Mouse (Mus musculus) embryonic facial prominence, embryonic 10.5 days (tissue): ENCODE data around the gene Dmpk. TPM values are rescaled to one million over a fixed set of nuclear protein-coding genes. Genes with fewer than 3 reads are reported as not detected.

Experiments used
- DNase-seq: peaks from one replicate; pipeline ENCODE4 v3.0.0-alpha.2; 2017; ENCODE audit warnings: low spot score
- H3K27ac ChIP-seq: fragments of 300-500 bp; sonication (generic); replicated peaks from 2 replicates; pipeline ENCODE4 v1.5.1; 2016; ENCODE audit warnings: mild to moderate bottlenecking
- H3K27me3 ChIP-seq: fragments of 300-500 bp; sonication (generic); replicated peaks from 2 replicates; pipeline ENCODE4 v1.6.1; 2016; ENCODE audit warnings: low read depth, mild to moderate bottlenecking; ENCODE audit not compliant: poor library complexity, severe bottlenecking
- H3K36me3 ChIP-seq: fragments of 300-500 bp; sonication (generic); replicated peaks from 2 replicates; pipeline ENCODE4 v1.6.1; 2016; ENCODE audit warnings: mild to moderate bottlenecking, moderate library complexity
- H3K4me1 ChIP-seq: fragments of 300-500 bp; sonication (generic); 2 replicates; pipeline ENCODE4 v1.6.1; 2016
- H3K4me3 ChIP-seq: fragments of 300-500 bp; sonication (generic); 2 replicates; pipeline ENCODE4 v1.5.1; 2016; ENCODE audit warnings: mild to moderate bottlenecking, moderate library complexity
- H3K9me3 ChIP-seq: fragments of 300-500 bp; sonication (generic); 2 replicates; pipeline ENCODE4 v1.6.1; 2016; ENCODE audit warnings: mild to moderate bottlenecking
- WGBS: fragments of 180-500 bp; shearing (Covaris S2); methylation state at CpG from one replicate; pipeline ENCODE4 v1.1.7; 2016; 5-methylcytosine and 5-hydroxymethylcytosine counted together
- polyA plus RNA-seq: library from polyadenylated mRNA; unstranded; fragments of >200 nt; fragmentation: Nextera tagmentation; extraction: Ambion mirVana; gene quantifications from 2 replicates; pipeline ENCODE4 v1.2.1, GENCODE M21; 2016

Dmpk gene
- 7.0 and 9.1 TPM in 2 replicates for polyA plus RNA-seq

- Histone ChIP-seq H3K36me3 (peaks cover 89% of the 10 kb centered on the region), H3K9me3 (no peaks in the 10 kb centered on the region), H3K4me3 (peak within 1 kb of the TSS; percentile 36), H3K27me3 (peaks cover 12% of the 10 kb centered on the region), H3K4me1 (peaks cover 55% of the 10 kb centered on the region), H3K27ac (no peak within 1 kb of the TSS; the same call in 1 of the 2 replicates)
- DNase-seq, result no peak
- 57% methylated on average over 10 of the region's 10 CpGs for WGBS
Measured at GRCm38 (mm10) chr7:19083701-19084100, at the start of gene Dmpk. TSS of gene Dmpk (plus strand) at chr7:19083849.

GRCm38 (mm10) chr7:19044616-19045015 is 39.0 kb upstream of the Dmpk start:
- Histone ChIP-seq H3K4me3 (no peak overlapping the region), H3K27ac (no peak overlapping the region), H3K9me3 (no peaks in the 10 kb centered on the region), H3K27me3 (no peaks in the 10 kb centered on the region), H3K36me3 (peaks cover 99% of the 10 kb centered on the region), H3K4me1 (no peaks in the 10 kb centered on the region)
- WGBS, result 97% methylated on average over 6 of the region's 6 CpGs
- no peak for DNase-seq

- H3K4me1 ChIP-seq, result no peaks in the 10 kb centered on the region
- peaks cover 99% of the 10 kb centered on the region for H3K36me3 ChIP-seq
- H3K9me3 ChIP-seq, result no peaks in the 10 kb centered on the region
- H3K27ac ChIP-seq, result no peak overlapping the region
- no peak for DNase-seq
- WGBS, result 93% methylated on average over 11 of the region's 11 CpGs
- H3K27me3 ChIP-seq, result no peaks in the 10 kb centered on the region
- no peak overlapping the region for H3K4me3 ChIP-seq
Measured at GRCm38 (mm10) chr7:19046286-19047069, 37.2 kb upstream of the Dmpk start.

- H3K36me3 ChIP-seq, result peaks cover 99% of the 10 kb centered on the region
Measured at GRCm38 (mm10) chr7:19048006-19048527, 35.6 kb upstream of the Dmpk start.

GRCm38 (mm10) chr7:19049252-19049651 is 34.4 kb upstream of the Dmpk start:
- Histone ChIP-seq H3K36me3 (peaks cover 100% of the 10 kb centered on the region), H3K27ac (no peak overlapping the region), H3K9me3 (no peaks in the 10 kb centered on the region), H3K4me1 (peaks cover 7% of the 10 kb centered on the region), H3K27me3 (no peaks in the 10 kb centered on the region), H3K4me3 (no peak overlapping the region)
- DNase-seq, result no peak
- WGBS, result 90% methylated on average over 5 of the region's 5 CpGs

More at GRCm38 (mm10) chr7:19048006-19048527, 35.6 kb upstream of the Dmpk start:
- 88% methylated on average over 14 of the region's 14 CpGs for WGBS
- no peak for DNase-seq
- Histone ChIP-seq H3K9me3 (no peaks in the 10 kb centered on the region), H3K27ac (no peak overlapping the region), H3K4me3 (no peak overlapping the region), H3K4me1 (no peaks in the 10 kb centered on the region), H3K27me3 (no peaks in the 10 kb centered on the region)

- no peak for DNase-seq
- Histone ChIP-seq H3K27ac (no peak overlapping the region), H3K9me3 (no peaks in the 10 kb centered on the region), H3K4me3 (no peak overlapping the region), H3K36me3 (peaks cover 100% of the 10 kb centered on the region), H3K4me1 (peaks cover 13% of the 10 kb centered on the region), H3K27me3 (no peaks in the 10 kb centered on the region)
- 90% methylated on average over 8 of the region's 8 CpGs for WGBS
Measured at GRCm38 (mm10) chr7:19050172-19050571, 33.5 kb upstream of the Dmpk start.

GRCm38 (mm10) chr7:19051161-19051560 is 32.5 kb upstream of the Dmpk start:
- no peak for DNase-seq
- Histone ChIP-seq H3K9me3 (no peaks in the 10 kb centered on the region), H3K4me1 (peaks cover 13% of the 10 kb centered on the region), H3K4me3 (no peak overlapping the region), H3K27ac (no peak overlapping the region), H3K36me3 (peaks cover 100% of the 10 kb centered on the region), H3K27me3 (no peaks in the 10 kb centered on the region)
- 63% methylated on average over 4 of the region's 4 CpGs for WGBS

- H3K4me3 ChIP-seq, result no peak overlapping the region
- H3K27me3 ChIP-seq, result no peaks in the 10 kb centered on the region
- H3K9me3 ChIP-seq, result no peaks in the 10 kb centered on the region
- H3K4me1 ChIP-seq, result peaks cover 13% of the 10 kb centered on the region
- no peak overlapping the region for H3K27ac ChIP-seq
- H3K36me3 ChIP-seq, result peaks cover 93% of the 10 kb centered on the region
- DNase-seq, result no peak
- 91% methylated on average over 15 of the region's 15 CpGs for WGBS
Measured at GRCm38 (mm10) chr7:19052345-19053135, 31.1 kb upstream of the Dmpk start.

- peaks cover 13% of the 10 kb centered on the region for H3K4me1 ChIP-seq
- 89% methylated on average over 7 of the region's 7 CpGs for WGBS
- no peaks in the 10 kb centered on the region for H3K9me3 ChIP-seq
- no peaks in the 10 kb centered on the region for H3K27me3 ChIP-seq
- H3K27ac ChIP-seq, result no peak overlapping the region
- 0 out of 2 replicates have a peak overlapping the region, but pooled peaks have one; percentile 44 for H3K4me3 ChIP-seq
- no peak for DNase-seq
- H3K36me3 ChIP-seq, result peaks cover 87% of the 10 kb centered on the region
Measured at GRCm38 (mm10) chr7:19053136-19053532, 30.5 kb upstream of the Dmpk start.

- 29% methylated on average over 33 of the region's 33 CpGs for WGBS
- peaks cover 76% of the 10 kb centered on the region for H3K36me3 ChIP-seq
Measured at GRCm38 (mm10) chr7:19054047-19054776, 29.4 kb upstream of the Dmpk start, which contains the start of gene Rsph6a. TSS of gene Rsph6a (plus strand) at chr7:19054690.

GRCm38 (mm10) chr7:19054777-19055076 is 28.9 kb upstream of the Dmpk start:
- no peaks in the 10 kb centered on the region for H3K27me3 ChIP-seq
- peak overlapping the region; percentile 44; the same call in 1 of the 2 replicates for H3K4me3 ChIP-seq
- WGBS, result 68% methylated on average over 9 of the region's 9 CpGs
- H3K4me1 ChIP-seq, result peaks cover 13% of the 10 kb centered on the region
- peak overlapping the region; percentile 8 for H3K27ac ChIP-seq
- H3K36me3 ChIP-seq, result peaks cover 71% of the 10 kb centered on the region
- no peak for DNase-seq
- H3K9me3 ChIP-seq, result no peaks in the 10 kb centered on the region

More at GRCm38 (mm10) chr7:19054047-19054776, 29.4 kb upstream of the Dmpk start, which contains the start of gene Rsph6a:
- Histone ChIP-seq H3K27me3 (no peaks in the 10 kb centered on the region), H3K4me1 (peaks cover 13% of the 10 kb centered on the region), H3K9me3 (no peaks in the 10 kb centered on the region), H3K27ac (peak within 1 kb of the TSS; percentile 8), H3K4me3 (peak within 1 kb of the TSS; percentile 44)
- DNase-seq, result peak; percentile 84

GRCm38 (mm10) chr7:19055108-19055507 is 28.5 kb upstream of the Dmpk start:
- H3K9me3 ChIP-seq, result no peaks in the 10 kb centered on the region
- no peak for DNase-seq
- WGBS, result 91% methylated on average over 8 of the region's 8 CpGs

More at GRCm38 (mm10) chr7:19055108-19055507, 28.5 kb upstream of the Dmpk start:
- Histone ChIP-seq H3K27me3 (no peaks in the 10 kb centered on the region), H3K4me1 (peaks cover 13% of the 10 kb centered on the region), H3K36me3 (peaks cover 67% of the 10 kb centered on the region), H3K4me3 (no peak overlapping the region), H3K27ac (no peak overlapping the region)
